Mouse (Mus musculus): Measurements from ENCODE around the gene Tnrc6c.

Tnrc6c gene

DNA sequence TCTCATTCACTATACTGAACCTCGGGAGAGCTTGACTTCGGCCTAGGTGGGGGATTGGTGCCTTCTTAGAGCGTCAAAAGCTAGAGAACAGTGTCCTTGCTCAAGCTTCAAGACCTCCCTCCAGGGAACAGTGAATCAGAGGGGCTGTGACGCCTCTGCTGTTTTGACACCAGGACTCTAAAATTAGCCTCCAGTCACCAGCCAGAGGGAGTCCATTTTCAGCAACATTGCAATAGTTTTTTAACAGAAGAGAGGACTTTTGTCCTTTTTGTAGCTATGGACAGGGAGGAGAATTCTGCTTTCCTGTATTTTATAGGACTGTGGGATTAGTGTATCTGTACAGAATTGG lies 76.4 kb downstream of the Tnrc6c start:
- no peak for DNase-seq

DNA sequence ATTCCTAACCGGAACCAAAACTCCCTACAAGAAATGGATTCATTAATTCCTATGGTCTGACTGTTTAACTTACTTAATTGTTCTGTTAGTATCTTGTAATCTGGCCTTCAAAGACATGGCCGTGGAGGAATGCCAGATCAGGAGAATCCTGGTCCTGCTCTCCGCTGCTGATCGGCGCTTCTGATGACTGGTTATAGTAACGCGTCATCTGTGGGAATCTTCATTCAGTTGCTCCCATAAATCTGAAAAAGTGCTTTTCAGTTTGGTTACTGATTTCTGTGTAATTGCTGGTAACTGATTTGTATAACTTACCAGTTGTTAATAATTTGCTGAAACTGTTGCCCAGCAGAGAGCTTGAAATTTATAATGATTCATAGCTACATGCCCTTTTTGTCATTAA lies 77.4 kb downstream of the Tnrc6c start:
- no peak for DNase-seq

DNA sequence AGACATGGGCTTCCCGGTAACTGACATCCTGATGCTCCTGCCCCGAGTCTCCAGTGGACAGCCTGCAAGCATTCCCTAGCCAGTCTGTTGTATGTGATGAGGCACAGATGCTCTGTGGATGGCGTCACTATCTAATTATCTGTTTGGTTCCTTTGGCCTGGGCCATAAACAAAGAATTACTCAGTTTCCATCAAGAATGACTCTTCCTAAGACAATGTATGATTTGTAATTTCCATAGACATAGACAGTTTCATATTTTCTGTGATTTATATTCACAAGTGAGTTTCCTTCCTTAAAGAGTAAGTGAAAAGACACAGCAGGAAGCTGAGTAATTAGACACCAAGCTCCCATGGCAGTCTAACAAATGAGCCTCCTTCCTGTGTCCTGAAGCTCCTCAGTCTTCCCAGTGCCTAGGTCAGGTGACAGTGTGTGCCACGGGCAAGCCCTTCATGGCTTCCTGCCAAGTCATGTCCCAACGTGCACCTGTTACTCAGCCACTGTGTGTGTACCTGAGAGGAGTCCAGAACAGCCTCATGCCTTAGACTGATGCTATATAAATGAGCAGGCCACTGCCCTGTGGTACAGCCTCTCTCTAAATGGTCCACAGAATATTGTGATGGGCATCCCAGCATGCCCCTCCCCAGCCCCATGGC lies 82.1 kb downstream of the Tnrc6c start:
- peak in 1 of 2 experiments; percentile 55 for DNase-seq

DNA sequence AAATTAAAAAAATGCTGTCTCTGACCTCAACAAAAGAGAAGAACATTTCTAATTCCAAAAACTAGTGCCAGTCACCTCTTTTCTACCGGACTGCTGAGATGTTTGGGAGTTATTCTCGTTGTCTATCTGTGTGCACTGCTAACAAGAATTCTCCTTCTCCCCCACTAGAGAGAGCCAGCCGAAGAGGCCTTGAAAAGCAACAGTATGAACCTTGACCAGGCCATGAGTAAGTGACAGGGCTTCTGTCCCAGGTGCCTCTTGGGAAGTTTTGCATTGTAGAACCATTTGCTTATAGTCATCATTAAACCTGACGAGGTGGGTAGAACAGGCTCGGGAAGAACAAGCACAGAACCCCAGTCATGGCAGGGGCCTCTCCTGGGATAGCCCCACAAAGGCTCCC lies 84.0 kb downstream of the Tnrc6c start:
- DNase-seq: no peak

DNA sequence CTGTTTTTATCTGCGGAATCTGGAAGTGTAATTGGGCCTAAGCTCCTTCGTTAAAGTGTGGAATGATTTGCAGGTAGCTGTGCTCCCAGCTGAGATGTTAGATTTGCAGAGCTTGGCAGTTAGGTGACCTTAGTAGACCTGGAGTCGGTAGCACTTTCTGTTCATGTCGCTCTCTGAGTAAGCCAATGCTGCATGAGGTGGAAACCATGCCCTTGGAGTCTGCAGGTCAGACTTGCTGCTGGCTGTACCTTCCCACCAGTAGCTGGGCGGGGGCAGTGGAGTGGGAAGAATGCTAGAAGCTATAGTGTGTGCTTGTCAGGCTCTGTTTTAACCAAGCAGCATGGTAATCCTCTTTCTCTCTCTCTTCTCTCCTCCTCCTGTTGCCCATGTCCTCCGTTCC lies 87.0 kb downstream of the Tnrc6c start:
- DNase-seq: no peak

DNA sequence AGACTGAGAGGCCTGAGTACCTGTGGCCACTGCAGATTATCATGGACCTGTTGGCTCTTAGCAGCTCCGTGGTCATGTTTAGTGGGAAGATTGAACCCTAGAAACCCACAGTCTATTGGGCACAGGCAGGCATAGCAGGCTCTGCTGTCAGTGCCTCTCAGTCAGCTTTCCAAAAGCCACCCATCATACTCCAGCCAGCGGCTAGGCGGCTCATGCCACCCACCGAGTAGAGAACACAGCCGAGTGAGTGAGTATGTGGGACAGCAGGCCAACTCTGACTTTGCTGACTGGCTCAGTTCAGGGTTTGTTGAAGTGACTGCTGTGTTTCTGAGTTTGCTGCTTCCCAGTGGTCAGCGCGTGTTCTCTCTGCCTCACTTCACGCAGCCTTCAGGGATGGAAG lies 88.2 kb downstream of the Tnrc6c start:
- DNase-seq: no peak

DNA sequence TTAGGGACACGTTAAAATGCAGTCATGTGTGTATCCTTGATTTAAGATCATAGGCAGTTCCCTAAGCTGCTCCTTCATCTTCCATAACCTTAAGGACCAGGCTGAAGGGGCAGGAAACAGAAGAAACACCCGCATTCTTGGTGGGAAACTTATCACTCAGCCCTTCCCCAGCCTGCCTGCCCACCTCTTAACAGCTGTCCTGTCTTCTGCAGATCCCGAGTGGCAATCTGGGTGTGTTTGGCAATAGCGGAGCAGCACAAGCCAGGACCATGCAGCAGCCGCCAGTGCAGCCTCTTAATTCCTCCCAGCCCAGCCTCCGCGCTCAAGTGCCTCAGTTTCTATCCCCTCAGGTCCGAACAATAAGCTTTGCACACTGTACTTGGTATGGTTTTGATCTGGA lies 88.6 kb downstream of the Tnrc6c start:
- no peak for DNase-seq

DNA sequence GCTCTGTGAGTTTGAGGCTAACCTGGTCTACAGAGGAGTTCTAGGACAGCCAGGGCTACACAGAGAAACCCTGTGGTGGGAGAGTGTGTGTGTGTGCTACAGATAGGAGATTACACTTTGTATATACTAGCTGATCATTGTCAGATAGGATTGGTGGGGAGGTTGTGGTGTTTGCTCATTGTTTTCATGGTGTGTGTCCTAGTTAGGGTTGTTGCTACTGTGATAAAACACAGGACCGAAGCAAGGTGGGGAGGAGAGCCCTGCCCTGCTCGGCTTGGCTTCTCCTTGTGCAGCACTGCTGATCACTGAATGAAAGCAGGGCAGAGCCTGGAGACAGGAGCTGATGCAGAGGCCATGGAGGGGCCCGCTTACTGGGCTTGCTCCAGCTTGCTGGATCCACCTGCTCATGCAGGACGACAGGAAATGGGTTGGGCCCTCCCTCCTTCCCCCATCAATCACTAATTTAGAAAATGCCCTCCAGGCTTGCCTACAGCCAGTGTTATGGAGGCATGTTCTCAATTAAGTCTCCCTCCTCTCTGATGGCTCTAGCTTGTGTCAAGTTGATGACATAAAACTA lies 89.5 kb downstream of the Tnrc6c start:
- no peak for DNase-seq

DNA sequence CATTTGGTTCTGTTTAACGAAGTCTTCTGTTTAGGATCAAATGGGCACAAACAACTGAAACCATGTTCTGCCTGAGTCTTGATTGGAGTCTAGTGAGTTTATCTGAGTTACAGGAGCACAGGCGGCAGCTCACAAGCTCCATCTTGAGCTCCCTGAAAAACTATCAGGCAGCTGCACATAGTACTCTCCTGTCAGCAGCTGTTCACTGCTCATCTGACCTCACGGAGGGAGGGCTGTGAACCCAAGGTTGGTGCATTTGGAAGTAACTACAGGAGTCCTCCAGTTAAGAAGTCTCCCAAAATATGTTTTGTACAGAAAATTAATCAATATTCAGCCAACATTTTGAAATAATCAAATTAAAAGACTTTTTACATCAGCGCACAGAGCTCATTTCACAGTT lies 94.5 kb downstream of the Tnrc6c start:
- no peak for DNase-seq

DNA sequence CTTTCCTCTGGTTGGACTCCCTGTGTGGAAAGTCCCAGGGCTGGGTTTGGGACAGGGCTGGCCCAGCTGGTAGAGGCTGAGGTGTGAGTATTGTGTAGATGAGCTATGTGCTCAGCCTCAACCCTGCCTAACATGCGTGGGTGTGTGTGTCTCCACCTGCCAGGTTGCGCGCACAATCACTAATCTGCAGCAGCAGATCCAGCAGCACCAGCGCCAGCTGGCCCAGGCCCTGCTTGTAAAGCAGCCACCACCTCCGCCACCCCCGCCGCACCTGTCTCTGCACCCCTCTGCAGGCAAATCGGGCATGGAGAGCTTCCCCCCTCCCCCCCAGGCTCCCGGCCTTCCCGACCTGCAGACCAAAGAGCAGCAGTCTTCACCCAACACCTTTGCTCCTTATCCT lies 95.3 kb downstream of the Tnrc6c start:
- no peak for DNase-seq

DNA sequence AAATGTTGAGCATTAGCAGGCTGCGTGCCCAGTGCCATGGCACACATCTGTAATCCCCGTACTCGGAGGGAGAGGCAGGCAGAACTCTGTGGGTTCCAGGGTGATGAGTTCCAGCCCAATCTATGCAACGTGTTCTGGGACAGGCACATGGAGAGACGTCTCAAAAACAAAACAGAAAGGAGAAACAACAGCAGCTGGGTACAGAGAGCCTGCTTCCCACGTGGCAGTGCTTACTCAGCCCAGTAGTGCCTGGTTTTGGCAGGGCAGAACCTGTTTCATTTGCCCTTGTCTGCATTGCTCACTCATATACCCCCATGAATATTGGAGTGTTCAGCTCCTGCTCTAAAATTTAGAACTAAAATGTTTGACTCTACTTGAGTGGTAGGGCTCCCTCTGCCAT lies 97.5 kb downstream of the Tnrc6c start:
- no peak for DNase-seq

DNA sequence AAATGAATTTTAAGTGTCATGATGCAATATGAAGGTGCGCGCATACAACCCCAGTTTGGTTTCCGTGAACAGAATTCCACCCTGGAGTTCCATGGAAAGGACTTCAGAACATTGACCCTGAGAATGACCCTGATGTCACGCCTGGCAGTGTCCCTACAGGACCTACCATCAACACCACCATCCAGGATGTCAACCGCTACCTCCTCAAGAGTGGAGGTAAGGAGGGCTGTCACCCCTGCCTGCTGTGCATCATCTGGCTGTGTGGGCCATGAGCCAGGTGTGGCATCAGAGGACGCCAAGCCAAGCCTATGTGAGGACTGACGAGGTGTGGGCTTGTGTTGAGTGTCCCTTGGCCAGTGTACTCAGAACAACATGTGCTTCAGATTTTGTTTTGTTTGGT lies 101.8 kb downstream of the Tnrc6c start:
- DNase-seq: no peak

DNA sequence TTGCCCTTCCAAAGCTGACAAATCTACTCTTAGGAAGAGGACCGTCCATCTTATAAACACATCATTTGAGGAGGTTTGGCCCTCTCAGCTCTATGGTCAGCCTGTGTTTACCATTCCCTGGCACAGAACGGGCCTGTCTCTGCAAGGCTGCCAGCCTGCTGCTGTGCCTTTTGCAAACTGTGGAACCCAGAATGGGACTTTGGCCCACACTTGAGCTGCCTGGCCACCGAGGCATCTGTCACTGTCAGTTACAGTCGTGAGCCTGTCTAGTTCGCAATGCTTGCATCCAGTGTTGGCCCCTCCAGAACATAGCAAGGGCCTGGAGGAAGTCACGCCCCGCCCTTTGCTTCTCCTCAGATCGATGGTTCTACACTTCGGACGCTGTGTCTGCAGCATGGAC lies 105.2 kb downstream of the Tnrc6c start:
- DNase-seq: no peak

DNA sequence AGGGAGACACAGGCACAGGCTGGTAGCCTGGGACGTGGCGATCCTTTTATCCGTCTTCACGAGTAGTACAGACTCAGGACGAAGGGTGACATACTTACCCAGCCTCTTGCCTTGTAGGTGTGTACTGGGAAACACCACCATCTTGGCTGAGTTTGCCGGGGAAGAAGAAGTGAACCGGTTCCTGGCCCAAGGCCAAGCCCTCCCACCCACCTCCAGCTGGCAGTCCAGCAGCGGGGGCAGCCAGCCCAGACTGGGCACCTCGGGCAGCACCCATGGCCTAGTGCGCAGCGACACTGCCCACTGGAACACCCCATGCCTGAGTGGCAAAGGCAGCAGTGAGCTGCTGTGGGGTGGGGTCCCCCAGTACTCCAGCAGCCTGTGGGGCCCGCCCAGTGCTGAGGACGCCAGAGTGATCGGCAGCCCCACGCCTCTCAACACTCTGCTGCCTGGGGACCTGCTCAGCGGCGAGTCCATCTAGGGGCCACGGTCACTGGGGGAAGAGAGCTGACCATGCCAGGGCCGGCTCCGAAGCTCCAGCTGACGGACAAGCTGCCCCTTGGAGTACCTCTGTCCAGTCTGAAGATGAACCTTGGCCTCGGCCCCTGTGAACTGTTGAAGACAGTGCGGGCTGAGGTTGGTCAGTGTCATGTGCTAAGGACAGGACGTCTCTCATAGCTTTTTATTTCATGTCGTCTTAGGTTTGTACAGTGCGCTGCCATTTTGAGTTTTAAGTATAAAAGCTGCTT lies 106.5 kb downstream of the Tnrc6c start:
- no peak for DNase-seq

DNA sequence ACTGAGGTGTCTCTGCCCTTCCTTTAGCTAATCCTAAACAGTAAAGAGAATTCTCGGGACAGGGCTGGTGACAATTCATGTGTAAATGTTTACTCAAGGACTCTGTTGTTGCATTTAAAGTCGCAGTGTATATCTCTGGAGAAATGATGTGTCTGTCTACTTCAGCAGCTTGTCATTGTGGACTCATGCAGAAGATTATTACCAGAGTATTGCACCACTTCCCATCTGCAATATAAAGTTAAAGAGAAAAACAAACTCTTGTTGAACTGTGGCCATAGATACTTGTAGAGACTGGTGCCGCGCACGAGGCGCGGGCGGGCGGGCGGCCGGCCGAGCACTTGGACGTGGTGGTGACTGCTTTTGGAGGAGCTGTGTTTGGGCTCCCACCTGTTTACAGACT lies 107.7 kb downstream of the Tnrc6c start:
- DNase-seq: no peak

DNA sequence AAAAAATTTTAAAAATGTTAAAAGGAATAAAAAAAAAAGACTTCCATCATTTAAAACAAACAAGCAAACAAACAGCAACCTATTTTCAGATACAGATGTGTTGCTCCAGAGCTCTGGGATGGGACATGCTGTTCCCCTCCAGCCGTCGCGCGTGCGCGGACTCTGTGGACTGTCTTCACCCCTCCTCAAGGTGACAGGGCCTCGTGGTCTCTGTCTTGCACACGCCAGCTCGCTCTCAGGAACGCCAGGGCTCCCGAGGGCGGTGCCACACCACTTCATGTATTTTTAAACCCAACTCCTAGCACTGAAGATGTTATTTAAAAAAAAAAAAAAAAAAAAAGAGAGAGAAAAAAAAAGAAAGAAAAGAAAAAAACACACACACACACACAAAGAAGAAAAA lies 108.2 kb downstream of the Tnrc6c start:
- no peak for DNase-seq

DNA sequence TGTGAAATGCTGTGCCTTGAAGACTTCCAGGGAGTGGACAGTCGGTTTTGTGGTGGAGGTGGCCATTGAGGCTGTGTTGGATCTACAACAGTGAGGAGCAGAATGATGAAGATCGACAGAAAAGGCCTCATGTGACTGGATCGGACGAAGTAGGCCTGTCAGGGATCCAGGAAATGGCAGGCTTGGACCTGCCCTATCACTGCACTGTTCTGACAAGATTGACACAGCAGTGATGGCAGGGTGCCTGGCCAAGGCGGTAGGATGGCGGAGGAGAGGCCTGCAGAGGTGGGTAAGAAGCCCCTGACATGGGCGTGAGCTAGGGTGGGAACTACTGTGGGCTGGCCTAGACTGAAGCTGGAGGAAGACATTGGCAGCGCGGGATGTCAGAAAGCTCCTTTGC lies 110.2 kb downstream of the Tnrc6c start:
- DNase-seq: no peak

DNA sequence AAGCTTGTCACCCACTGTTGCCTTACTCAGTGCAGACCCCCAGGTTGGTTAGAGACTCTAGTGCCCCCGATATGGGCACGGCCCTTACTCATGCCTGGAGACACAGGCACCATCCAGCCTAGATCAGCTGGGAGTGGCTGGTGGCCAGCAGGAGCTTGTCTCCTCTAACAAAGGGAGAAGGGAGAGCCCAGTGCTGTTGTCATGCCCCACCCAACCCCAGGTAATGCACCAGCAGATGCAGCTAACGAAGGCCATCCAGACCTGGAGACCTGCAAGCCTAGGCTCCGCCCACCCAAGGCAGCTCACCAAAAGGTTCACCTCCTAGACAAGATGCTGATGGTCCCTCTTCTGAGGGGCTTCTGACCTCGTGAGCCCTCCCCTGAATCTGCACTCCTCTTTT lies 111.3 kb downstream of the Tnrc6c start:
- DNase-seq: no peak

DNA sequence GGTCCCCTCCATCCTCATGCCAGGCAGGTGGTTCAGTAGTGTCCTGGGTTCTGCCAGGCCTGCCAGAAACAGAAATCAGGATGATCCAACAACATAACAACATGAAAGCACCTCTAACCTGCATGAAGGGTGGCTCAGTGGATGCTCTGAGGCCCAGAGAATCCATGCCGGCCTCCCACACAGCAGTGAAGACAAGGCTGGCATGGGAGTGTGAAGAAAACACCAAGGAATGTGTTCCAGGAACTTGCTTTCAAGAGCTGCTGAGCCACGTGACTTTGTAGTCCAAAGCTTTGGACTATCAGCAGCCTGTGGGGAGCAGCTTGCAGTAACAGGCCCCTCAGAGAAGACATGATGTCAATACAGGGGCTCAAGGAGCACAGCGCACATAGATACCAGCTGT lies 112.2 kb downstream of the Tnrc6c start:
- DNase-seq: no peak

DNA sequence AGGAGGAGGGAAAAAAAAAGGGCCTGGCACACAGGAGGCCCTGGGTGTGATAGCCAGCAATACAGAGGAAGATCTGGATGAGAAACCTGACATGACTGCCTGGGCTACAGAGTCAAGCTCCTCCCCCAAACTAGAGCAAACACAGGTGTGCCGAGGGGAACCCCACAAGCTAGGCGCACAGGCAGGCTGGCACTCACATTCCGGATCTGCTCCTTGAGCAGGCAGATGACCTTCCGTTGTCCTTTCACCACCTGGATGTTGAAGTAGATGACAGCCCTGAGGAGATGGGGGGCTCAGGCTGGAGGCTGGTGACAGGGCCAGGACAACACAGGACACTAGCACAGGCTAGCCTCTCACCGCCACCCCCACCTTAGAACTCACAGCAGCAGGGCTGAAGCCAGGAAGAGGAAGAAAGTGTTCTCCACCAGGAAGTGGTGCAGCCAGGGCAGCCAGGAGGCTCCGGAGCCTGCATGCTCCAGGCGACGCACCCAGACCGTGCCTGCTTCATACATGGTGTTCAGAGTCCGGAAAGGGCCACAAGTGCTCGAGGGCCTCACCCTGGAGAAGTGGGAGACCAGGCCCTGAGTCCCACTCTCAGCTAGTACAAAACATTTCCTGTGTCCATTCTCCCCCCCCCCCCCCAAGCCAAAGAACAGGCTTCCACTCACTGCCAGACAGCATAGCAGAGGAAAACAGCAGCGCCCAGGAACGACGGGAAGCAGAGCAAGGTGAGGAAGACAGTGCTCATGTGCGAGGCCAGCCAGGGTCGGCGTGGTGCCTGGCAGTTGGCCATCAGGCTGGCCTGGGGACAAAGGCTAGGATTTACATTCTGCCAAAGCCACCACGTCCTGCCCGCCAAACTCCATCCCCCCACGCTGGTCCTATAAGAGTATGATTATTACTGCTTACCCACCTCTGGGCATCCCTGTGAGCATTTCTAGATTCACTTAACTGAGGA lies 114.9 kb downstream of the Tnrc6c start:
- no peak for DNase-seq

DNA sequence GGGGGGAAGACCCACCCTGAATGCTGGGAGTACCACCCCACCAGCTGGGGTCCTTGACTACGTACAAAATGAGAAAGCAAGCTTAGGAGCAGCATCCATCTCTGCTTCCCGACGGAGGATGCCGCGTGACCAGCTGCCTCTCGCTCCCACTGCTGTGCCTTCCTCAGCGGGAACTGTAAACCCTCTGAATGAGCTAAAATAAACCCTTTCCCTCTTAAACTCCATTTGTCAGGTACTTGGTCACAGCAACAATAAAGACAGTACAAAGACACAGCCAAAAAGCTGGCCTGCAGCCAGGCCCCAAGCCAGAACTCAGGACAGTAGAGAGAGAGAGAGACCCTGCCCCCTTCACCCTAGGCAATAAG lies 115.6 kb downstream of the Tnrc6c start:
- no peak for DNase-seq

DNA sequence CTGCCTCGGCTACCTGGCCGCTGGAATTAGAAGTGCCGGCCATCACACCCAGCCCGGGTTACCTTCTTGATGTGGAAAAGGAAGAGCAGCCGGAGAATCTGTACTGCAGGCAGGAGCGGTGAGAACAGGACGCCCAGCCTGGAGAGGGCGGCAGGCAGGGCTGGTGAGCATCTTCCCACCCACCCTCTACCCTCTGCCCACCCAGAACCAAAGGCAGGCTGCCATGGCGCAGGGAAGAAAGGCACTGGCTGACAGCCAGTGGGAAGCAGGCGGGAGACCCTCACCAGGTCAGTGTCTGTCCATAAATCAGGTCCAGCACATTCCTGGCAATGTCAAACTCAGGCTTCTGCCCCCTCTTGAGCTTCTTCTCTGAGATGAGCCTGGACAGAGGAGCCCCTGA lies 116.3 kb downstream of the Tnrc6c start:
- DNase-seq: no peak

DNA sequence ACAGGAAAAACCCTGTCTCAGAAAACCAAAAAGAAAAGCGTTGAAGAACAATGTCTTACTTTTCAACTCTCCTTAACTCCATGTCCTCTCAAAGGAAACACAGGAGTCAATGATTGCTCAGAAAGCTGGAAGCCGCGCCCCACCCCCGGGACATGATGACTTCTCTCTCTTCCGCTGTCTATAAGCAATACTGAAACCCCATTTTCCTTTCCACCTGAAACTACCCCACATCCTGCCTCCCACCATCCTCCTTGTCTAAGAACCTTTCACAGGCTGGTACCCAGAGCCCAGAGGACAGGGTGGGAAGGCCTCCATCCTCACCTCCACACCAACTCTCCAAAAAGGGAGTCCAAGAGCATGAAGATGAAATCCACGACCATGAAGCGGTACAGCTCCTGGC lies 118.3 kb downstream of the Tnrc6c start:
- no peak for DNase-seq

DNA sequence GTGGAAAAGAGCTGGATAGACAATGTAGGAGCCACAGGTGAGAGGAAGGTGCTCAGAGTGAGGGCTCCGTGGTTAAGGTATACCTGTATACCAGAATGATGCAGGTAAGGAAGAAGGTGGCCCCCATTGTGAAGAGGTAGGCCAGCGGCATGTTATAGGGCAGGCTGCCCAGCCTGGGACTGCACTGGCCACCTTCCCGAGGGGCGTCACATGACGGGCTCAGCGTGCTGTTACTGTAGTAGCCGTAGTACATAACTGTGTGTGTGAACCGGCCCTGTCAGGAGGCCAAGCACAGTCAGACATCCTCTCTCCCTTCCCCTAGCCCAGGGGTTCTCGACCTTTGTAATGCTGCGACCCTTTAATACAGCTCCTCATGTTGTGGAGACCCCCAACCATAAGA lies 120.8 kb downstream of the Tnrc6c start:
- no peak for DNase-seq
